Mouse (Mus musculus): ENCODE data around the gene Gm47791. TPM values are rescaled to one million over a fixed set of nuclear protein-coding genes. Genes with fewer than 3 reads are reported as not detected.

Gm47791 gene
- total and polyA plus RNA-seq, 3 experiments, result not detected

DNA sequence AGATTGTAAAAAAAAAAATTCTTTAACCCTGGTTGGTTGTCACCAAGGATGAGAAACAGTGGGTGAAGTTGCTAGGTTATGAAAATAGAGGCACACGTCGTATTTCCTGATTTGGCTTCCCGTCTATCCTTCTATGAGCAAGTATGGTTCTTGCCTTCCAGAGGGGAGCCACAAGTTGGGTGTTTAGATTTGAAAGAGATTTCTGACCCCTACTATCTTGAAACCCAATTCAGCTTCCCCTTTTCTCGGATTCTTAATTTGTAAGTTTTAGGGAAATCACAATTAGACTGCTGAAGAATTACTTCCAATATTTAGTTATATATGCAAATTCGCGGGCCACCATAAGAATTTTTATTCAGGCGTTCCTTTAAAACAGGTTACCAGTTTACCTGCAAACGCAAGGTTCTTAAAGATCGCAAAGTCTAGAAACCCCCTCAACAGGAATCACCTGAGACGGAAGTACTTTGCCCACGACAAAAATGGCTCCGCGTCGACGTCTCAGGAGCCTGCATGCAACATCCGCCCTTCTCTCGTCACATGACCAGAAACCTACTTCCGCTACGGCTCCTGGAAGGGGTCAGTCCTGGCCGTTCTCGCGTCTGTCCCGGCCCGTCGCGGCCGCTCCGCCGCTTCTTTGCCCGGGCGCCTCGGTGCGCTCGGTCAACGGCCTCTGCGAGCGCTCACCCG lies 46.6 kb downstream of the Gm47791 start, which contains the start of gene Mff:
Mff (plus strand) TSS at position 552 of the 687 bp plus-strand sequence.
- DNase-seq, result peak; percentile 96

Other genes starting within 250 kb of the Gm47791 start
- 1 to 10 TPM; 3.9 to 5.6 TPM for gene Col4a4, start 184.4 kb downstream of the Gm47791 start, total RNA-seq (2021)
- gene Col4a4, start 184.4 kb downstream of the Gm47791 start, polyA plus RNA-seq (2012; rRNA removed), result 1.7 TPM in 2 replicates
- gene Col4a3, start 184.3 kb downstream of the Gm47791 start, total RNA-seq (2021), result 1 to 10 TPM; 1.8 to 3.5 TPM
- 0.74 and 0.84 TPM in 2 replicates for gene Col4a3, start 184.3 kb downstream of the Gm47791 start, polyA plus RNA-seq (2012; rRNA removed)
- 100 to 1,000 TPM; 133 to 135 TPM for gene Mff, start 46.4 kb downstream of the Gm47791 start, total RNA-seq (2021)
- 242 and 318 TPM in 2 replicates for gene Mff, start 46.4 kb downstream of the Gm47791 start, polyA plus RNA-seq (2012; rRNA removed)
- gene Tm4sf20, start 2.8 kb downstream of the Gm47791 start, total RNA-seq (2021), result not detected
- gene Tm4sf20, start 2.8 kb downstream of the Gm47791 start, polyA plus RNA-seq (2012; rRNA removed), result not detected in 2 replicates
- 10 to 100 TPM; 52.7 to 54.5 TPM for gene Agfg1, start 68.2 kb upstream of the Gm47791 start, total RNA-seq (2021)
- gene Agfg1, start 68.2 kb upstream of the Gm47791 start, polyA plus RNA-seq (2012; rRNA removed), result 25.7 and 33.3 TPM in 2 replicates
- not detected for gene A030005L19Rik, start 142.1 kb upstream of the Gm47791 start, total RNA-seq (2021)
- 0.13 and 0.38 TPM in 2 replicates for gene A030005L19Rik, start 142.1 kb upstream of the Gm47791 start, polyA plus RNA-seq (2012; rRNA removed)
- gene A030014E15Rik, start 153.7 kb upstream of the Gm47791 start, total RNA-seq (2021), result not detected
- gene A030014E15Rik, start 153.7 kb upstream of the Gm47791 start, polyA plus RNA-seq (2012; rRNA removed), result not detected in 2 replicates
- gene Gm6217, start 160.2 kb upstream of the Gm47791 start, total RNA-seq (2021), result not detected
- gene Gm6217, start 160.2 kb upstream of the Gm47791 start, polyA plus RNA-seq (2012; rRNA removed), result not detected in 2 replicates
- not detected for gene A030003K21Rik, start 172.1 kb upstream of the Gm47791 start, total RNA-seq (2021)
- gene A030003K21Rik, start 172.1 kb upstream of the Gm47791 start, polyA plus RNA-seq (2012; rRNA removed), result not detected in 2 replicates
- gene Gm7544, start 184.8 kb upstream of the Gm47791 start, total RNA-seq (2021), result not detected
- not detected in 2 replicates for gene Gm7544, start 184.8 kb upstream of the Gm47791 start, polyA plus RNA-seq (2012; rRNA removed)
- not detected for gene Gm47955, start 189.0 kb upstream of the Gm47791 start, total RNA-seq (2021)
- not detected in 2 replicates for gene Gm47955, start 189.0 kb upstream of the Gm47791 start, polyA plus RNA-seq (2012; rRNA removed)
- not detected for gene Gm47959, start 229.3 kb upstream of the Gm47791 start, total RNA-seq (2021)
- not detected in 2 replicates for gene Gm47959, start 229.3 kb upstream of the Gm47791 start, polyA plus RNA-seq (2012; rRNA removed)